In the genomic region with DNA sequence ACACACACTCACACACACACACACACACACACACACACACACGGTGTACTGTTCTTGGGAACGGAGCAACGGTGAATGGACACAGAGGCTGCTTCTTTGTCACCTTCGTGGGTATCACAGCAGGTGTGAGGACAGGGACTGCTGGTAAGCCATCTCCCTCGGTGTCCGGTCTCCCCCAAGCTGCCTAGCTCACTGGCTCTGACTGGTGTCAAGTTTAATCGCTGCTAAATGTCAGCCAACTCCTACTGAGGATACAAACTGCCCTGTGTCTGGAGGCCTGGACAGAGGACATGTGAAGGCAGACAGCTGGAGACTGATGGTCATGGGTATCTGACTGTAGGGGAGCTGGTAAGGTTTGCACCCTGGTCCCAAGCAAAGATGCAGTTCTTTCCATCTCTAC, we compare ENCODE assay signal across 17 mouse cellular contexts. TPM values are rescaled to one million over a fixed set of nuclear protein-coding genes. Genes with fewer than 3 reads are reported as not detected.
"Had no signal": no experiment of that assay in that cellular context is flagged by ENCODE, and none has a peak within 500 bp of the region (broad histone marks: within the 10 kb centered on the region; RNA-seq: fewer than 3 reads in every experiment).

No protein-coding gene starts in this region.

- H3K27me3 ChIP-seq: limb, embryonic 12.5 days; limb, embryonic 15.5 days; midbrain, embryonic 13.5 days had no signal

- H3K9me3 ChIP-seq: limb, embryonic 12.5 days; limb, embryonic 15.5 days; midbrain, embryonic 13.5 days had no signal

- H3K4me2 ChIP-seq: limb, embryonic 12.5 days; limb, embryonic 15.5 days; liver, embryonic 11.5 days; lung, embryonic 14.5 days; midbrain, embryonic 13.5 days had no signal

- H3K4me3 ChIP-seq: limb, embryonic 12.5 days; limb, embryonic 15.5 days; midbrain, embryonic 13.5 days had no signal

- H3K9ac ChIP-seq: limb, embryonic 12.5 days; limb, embryonic 15.5 days; liver, embryonic 14.5 days; liver, postnatal 0 days; lung, embryonic 14.5 days; midbrain, embryonic 13.5 days had no signal

- H3K27ac ChIP-seq: limb, embryonic 12.5 days; limb, embryonic 15.5 days; liver, embryonic 14.5 days; macrophage; midbrain, embryonic 13.5 days; stomach, postnatal 0 days had no signal

- H3K36me3 ChIP-seq: limb, embryonic 12.5 days; limb, embryonic 15.5 days; midbrain, embryonic 13.5 days had no signal

- ATAC-seq: liver, postnatal 0 days; lung, postnatal 0 days; midbrain, embryonic 13.5 days had no signal

- DNase-seq: kidney, adult 9 months; kidney, postnatal 10 days; kidney, postnatal 4 days; left cerebral cortex, postnatal 4 days; liver, postnatal 0 days; lung, embryonic 14.5 days; thymus, adult 2 months; thymus, postnatal 14 days; thymus, postnatal 4 days had no signal

RNA-seq across cellular contexts. Expression of a gene that starts 3.9 kb away (rescaled TPM):
- polyA plus RNA-seq: limb, embryonic 12.5 days; liver, embryonic 11.5 days; macrophage had no signal

RNA-seq across cellular contexts. Expression of a gene that starts 44.0 kb away (rescaled TPM):
- polyA plus RNA-seq: macrophage had no signal
